Mouse (Mus musculus) lung, postnatal 0 days (tissue): ENCODE data around the gene Tmem254b. TPM values are rescaled to one million over a fixed set of nuclear protein-coding genes. Genes with fewer than 3 reads are reported as not detected.
A peak's percentile ranks its signal among the peaks of the same experiment; 100 is the strongest.
"Not testable (repeated sequence)": the region's sequence is repeated elsewhere in the genome, so short reads cannot be mapped to it uniquely, and the experiment has no call there.

Experiments used
- ATAC-seq: fragments of 200-750 bp; cut with Nextera tagmentation; 2 replicates; pipeline ENCODE4 v1.8.0; 2017; ENCODE audit warnings: moderate library complexity
- DNase-seq: peaks from one replicate; pipeline ENCODE4 v3.0.0-alpha.2; 2016; ENCODE audit warnings: low spot score
- H3K27ac ChIP-seq: fragments of 300-500 bp; sonication (generic); 2 replicates; pipeline ENCODE4 v1.5.1; 2014; ENCODE audit warnings: antibody characterized with exemption, mild to moderate bottlenecking, low read length, mixed read lengths
- H3K27me3 ChIP-seq: fragments of 300-500 bp; sonication (generic); replicated peaks from 2 replicates; pipeline ENCODE4 v1.6.1; 2014; ENCODE audit warnings: low read length, mixed read lengths; ENCODE audit not compliant: insufficient read depth
- H3K36me3 ChIP-seq: fragments of 300-500 bp; sonication (generic); 2 replicates; pipeline ENCODE4 v1.6.1; 2014; ENCODE audit warnings: low read length, mixed read lengths; ENCODE audit not compliant: insufficient read depth
- H3K4me1 ChIP-seq: fragments of 300-500 bp; sonication (generic); 2 replicates; pipeline ENCODE4 v1.6.1; 2014; ENCODE audit warnings: antibody characterized with exemption, low read depth, low read length, mixed read lengths; ENCODE audit not compliant: insufficient read depth
- H3K4me2 ChIP-seq: fragments of 300-500 bp; sonication (generic); replicated peaks from 2 replicates; pipeline ENCODE4 v1.6.1; 2014; ENCODE audit warnings: low read depth, mild to moderate bottlenecking, low read length, moderate library complexity, mixed read lengths
- H3K4me3 ChIP-seq: fragments of 300-500 bp; sonication (generic); 2 replicates; pipeline ENCODE4 v1.5.1; 2014; ENCODE audit warnings: low read depth, low read length
- H3K9ac ChIP-seq: fragments of 300-500 bp; sonication (generic); replicated peaks from 2 replicates; pipeline ENCODE4 v1.6.1; 2014; ENCODE audit warnings: low read depth, mild to moderate bottlenecking
- H3K9me3 ChIP-seq: fragments of 300-500 bp; sonication (generic); 2 replicates; pipeline ENCODE4 v1.6.1; 2016; ENCODE audit warnings: low read length, mixed read lengths
- WGBS: fragments of 180-500 bp; shearing (Covaris S2); extraction: QIAGEN DNeasy Blood & Tissue Kit; methylation state at CpG from one replicate; pipeline ENCODE4 v1.1.7; 2014; 5-methylcytosine and 5-hydroxymethylcytosine counted together
- polyA plus RNA-seq: library from polyadenylated mRNA; unstranded; fragments of >200 nt; fragmentation: Nextera tagmentation; extraction: Ambion mirVana; gene quantifications from 2 replicates; pipeline ENCODE4 v1.2.1, GENCODE M21; 2015

The Tmem254b gene
- polyA plus RNA-seq, 1 experiment from 2014 or later: 40.4 TPM

DNA sequence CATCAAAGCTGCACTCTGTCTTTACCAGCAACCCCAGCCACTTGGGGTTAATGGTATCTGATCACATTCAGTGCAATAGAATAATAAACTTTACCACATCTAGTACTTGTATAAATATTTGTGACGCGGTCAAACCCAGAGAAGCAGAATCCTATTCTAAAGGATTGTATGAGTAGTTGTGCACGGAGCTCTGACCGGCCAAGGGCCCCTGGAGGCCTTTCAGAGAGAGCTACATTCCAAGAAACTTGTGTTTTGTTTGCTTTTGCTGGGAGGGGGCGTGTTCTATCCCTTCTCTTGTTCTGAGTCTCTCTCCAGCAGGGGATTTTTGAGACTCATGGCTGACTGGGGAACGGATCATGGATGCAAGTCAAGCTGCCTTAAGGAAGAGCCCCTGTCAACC, 31.8 kb downstream of the Tmem254b start:
- not testable (repeated sequence) for H3K27me3 ChIP-seq, H3K4me2 ChIP-seq, H3K4me1 ChIP-seq, H3K27ac ChIP-seq, H3K4me3 ChIP-seq, H3K9ac ChIP-seq, H3K9me3 ChIP-seq, DNase-seq, H3K36me3 ChIP-seq
- WGBS: no CpG with 5 or more reads among the region's 6 CpGs
- ATAC-seq: peak; percentile 33; the same call in 1 of the 2 replicates

DNA sequence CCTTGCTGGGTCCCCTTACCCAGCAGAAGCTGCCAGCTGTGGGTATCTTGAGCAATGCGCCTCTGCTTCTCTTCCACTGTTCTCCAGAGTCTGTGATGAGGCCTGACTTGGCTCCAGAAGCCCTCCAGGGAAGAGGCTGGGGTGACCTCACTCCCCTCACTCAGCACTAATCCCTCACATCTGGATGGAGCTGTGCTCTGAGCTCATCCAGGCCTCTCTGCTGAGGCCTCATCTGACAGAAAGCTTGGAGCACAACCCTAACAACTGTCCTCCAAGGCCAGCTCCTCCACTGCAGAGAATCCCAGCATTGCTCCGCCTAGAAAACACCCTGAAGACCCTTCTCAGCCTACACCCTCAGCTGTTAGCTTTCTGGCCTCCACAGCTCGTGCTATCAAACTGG, 32.9 kb downstream of the Tmem254b start:
- not testable (repeated sequence) for H3K27ac ChIP-seq, H3K36me3 ChIP-seq, H3K4me1 ChIP-seq, H3K9ac ChIP-seq, H3K9me3 ChIP-seq, H3K4me3 ChIP-seq, DNase-seq, ATAC-seq, H3K4me2 ChIP-seq, H3K27me3 ChIP-seq
- no CpG with 5 or more reads among the region's 3 CpGs for WGBS

GRCm38 (mm10) chr14:26165266-26165665, 41.6 kb downstream of the Tmem254b start:
- not testable (repeated sequence) for H3K4me1 ChIP-seq, H3K27me3 ChIP-seq, H3K9ac ChIP-seq, ATAC-seq, H3K27ac ChIP-seq, H3K4me2 ChIP-seq, H3K9me3 ChIP-seq, H3K4me3 ChIP-seq, DNase-seq, H3K36me3 ChIP-seq
- WGBS: no CpG with 5 or more reads among the region's 12 CpGs

DNA sequence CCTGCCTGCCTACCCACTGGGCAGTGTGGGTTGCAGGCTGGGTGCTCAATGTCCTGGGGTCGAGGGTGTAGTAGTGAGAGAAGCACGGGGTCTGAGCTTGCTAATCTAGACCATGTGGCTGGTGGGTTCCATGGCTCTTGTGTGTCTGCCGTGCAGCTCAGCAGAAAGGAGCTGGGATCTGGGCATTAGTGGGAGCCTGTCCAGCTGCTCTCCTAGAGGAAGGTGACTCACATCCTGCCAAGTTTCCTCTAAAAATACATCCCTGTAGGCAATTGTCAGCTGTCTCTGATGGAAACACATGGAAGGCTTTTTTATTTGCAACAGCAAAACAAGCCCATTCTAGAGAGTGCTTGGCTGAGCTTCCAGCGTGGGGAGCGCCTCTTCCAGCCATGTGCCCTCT, 44.4 kb downstream of the Tmem254b start:
- no CpG with 5 or more reads among the region's 5 CpGs for WGBS
- not testable (repeated sequence) for H3K27ac ChIP-seq, H3K4me1 ChIP-seq, H3K4me2 ChIP-seq, H3K9me3 ChIP-seq, H3K27me3 ChIP-seq, H3K9ac ChIP-seq, H3K4me3 ChIP-seq, DNase-seq, H3K36me3 ChIP-seq
- ATAC-seq: peak; percentile 41; the same call in 1 of the 2 replicates

DNA sequence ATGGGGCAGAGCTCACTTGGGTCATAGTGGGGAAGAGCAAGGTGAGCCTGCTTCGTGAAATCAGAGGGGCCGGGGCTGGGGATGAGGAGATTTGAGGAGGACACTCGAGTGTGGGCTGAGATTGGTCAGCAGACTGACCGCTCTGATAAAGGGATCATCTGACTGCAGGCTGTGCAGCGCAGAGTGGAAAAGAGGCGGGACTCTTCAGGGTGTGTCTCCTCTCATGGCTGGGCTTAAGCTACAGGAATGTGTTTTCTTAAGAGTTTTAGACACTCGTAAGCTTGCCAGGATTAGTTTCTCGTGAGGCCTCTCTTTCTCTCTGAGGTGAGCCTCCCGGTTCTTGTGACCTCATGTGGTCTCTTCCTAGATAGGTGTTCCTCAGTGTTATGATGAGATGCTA, 45.7 kb downstream of the Tmem254b start:
- H3K4me2 ChIP-seq, H3K9me3 ChIP-seq, H3K9ac ChIP-seq, H3K27me3 ChIP-seq, H3K36me3 ChIP-seq, H3K27ac ChIP-seq, DNase-seq, H3K4me3 ChIP-seq, H3K4me1 ChIP-seq: not testable (repeated sequence)
- peak; percentile 78 for ATAC-seq
- WGBS: no CpG with 5 or more reads among the region's 9 CpGs

DNA sequence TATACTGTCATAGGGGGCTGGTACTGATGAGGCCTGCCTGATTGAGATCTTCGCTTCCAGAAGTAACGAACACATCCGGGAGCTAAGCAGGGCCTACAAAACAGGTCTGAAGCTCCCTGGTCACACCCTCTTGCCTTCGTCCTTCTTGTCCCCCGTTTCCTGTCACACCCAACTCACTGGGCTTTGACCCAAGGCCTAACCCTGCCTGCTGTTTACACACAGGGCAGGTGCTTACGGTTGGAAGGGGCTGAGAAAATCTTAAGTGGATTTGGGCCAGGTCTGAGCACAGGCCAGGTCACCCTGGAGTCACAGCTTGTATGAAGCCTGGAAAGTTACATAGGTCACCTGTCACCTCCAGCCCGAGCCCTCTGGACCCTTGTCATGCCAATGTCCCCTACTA, 50.8 kb downstream of the Tmem254b start:
- H3K4me1 ChIP-seq, H3K27me3 ChIP-seq, H3K36me3 ChIP-seq, H3K9ac ChIP-seq, DNase-seq, H3K4me3 ChIP-seq, H3K9me3 ChIP-seq, H3K4me2 ChIP-seq, H3K27ac ChIP-seq: not testable (repeated sequence)
- WGBS: no CpG with 5 or more reads among the region's 7 CpGs
- peak; percentile 72 for ATAC-seq

Other genes with a start within 250 kb of the Tmem254b start
- gene Duxbl1, start 228.5 kb downstream of the Tmem254b start, polyA plus RNA-seq: 0.58 and 0.82 TPM in 2 replicates
- gene Gm9780, start 164.3 kb downstream of the Tmem254b start, polyA plus RNA-seq: 177 and 227 TPM in 2 replicates
- gene Tmem254c, start 139.7 kb downstream of the Tmem254b start, polyA plus RNA-seq: 76.1 and 87.6 TPM in 2 replicates
- gene Cphx2, start 125.5 kb downstream of the Tmem254b start, polyA plus RNA-seq: not detected in 2 replicates
- gene Cphx3, start 124.7 kb downstream of the Tmem254b start, polyA plus RNA-seq: not detected in 2 replicates
- 1.3 and 1.9 TPM in 2 replicates for gene Duxbl2, start 88.7 kb downstream of the Tmem254b start, polyA plus RNA-seq
- 220 and 235 TPM in 2 replicates for gene Plac9b, start 24.6 kb downstream of the Tmem254b start, polyA plus RNA-seq
- 0.21 TPM in 1 of 2 replicates, not detected in the other for gene Duxbl3, start 50.9 kb upstream of the Tmem254b start, polyA plus RNA-seq